In genomic region chr7:123452551-123452950, GRCm38 (mm10) we compare ENCODE assay signal across 31 mouse cellular contexts. TPM values are rescaled to one million over a fixed set of nuclear protein-coding genes. Genes with fewer than 3 reads are reported as not detected.
DNase-seq lines count a peak whose midpoint lies in the region; ATAC-seq and TF ChIP-seq lines count a peak whose summit lies in the region.
"Had no signal": no experiment of that assay in that cellular context is flagged by ENCODE, and none has a peak within 500 bp of the region (broad histone marks: within the 10 kb centered on the region; RNA-seq: fewer than 3 reads in every experiment).

No protein-coding gene starts in this region.

- intact Hi-C loops in left cerebral cortex, postnatal 36 days (cut with DNase I), result no loop called here

- DNase-seq in forebrain, embryonic 10.5 days (ENCODE audit: extremely low spot score, low spot score), result peak; percentile 7
- peak; percentile 51 for DNase-seq in kidney, adult 11 months
- DNase-seq in liver, postnatal 0 days, result no peak
- no peak for DNase-seq in liver
- no peak for DNase-seq in left cerebral cortex, postnatal 36 days (ENCODE audit: low spot score in 2 of 2)
- no peak for DNase-seq in frontal cortex, postnatal 36 days (ENCODE audit: low spot score in 2 of 2)
- DNase-seq: adrenal gland, postnatal 10 days; cerebellum, adult 18-20 months; cerebellum, postnatal 14 days; layer of hippocampus, postnatal 36 days; lung, adult 18-20 months; lung, postnatal 10 days; right cerebral cortex, postnatal 4 days; thymus, adult 18-20 months; thymus, postnatal 4 days had no signal

- no peak overlapping the region for H3K27ac ChIP-seq in forebrain, embryonic 10.5 days
- no peak overlapping the region for H3K27ac ChIP-seq in forebrain, embryonic 16.5 days (ENCODE audit: low read length)
- no peak overlapping the region for H3K27ac ChIP-seq in kidney, embryonic 14.5 days (ENCODE audit: low read depth, low read length)
- peak overlapping the region; percentile 63 for H3K27ac ChIP-seq in liver, postnatal 0 days (ENCODE audit: low read depth)
- H3K27ac ChIP-seq: embryonic facial prominence, embryonic 12.5 days; forebrain, embryonic 12.5 days; hindbrain, embryonic 14.5 days; limb, embryonic 13.5 days; midbrain, embryonic 10.5 days had no signal

- no peak overlapping the region for H3K4me3 ChIP-seq in forebrain, embryonic 10.5 days
- H3K4me3 ChIP-seq in forebrain, embryonic 16.5 days (replicated peaks; ENCODE audit: low read length), result no peak overlapping the region
- H3K4me3 ChIP-seq in kidney, embryonic 14.5 days (ENCODE audit: low read length), result no peak overlapping the region
- H3K4me3 ChIP-seq in liver, postnatal 0 days (ENCODE audit: low read depth, low read length), result no peak overlapping the region
- H3K4me3 ChIP-seq: embryonic facial prominence, embryonic 12.5 days; forebrain, embryonic 12.5 days; limb, embryonic 13.5 days; midbrain, embryonic 10.5 days had no signal

- no peaks in the 10 kb centered on the region for H3K9me3 ChIP-seq in forebrain, embryonic 10.5 days
- no peaks in the 10 kb centered on the region for H3K9me3 ChIP-seq in forebrain, embryonic 16.5 days (ENCODE audit: control insufficient read depth, low read length)
- no peaks in the 10 kb centered on the region for H3K9me3 ChIP-seq in kidney, embryonic 14.5 days (ENCODE audit: control insufficient read depth, low read length)
- H3K9me3 ChIP-seq in liver, postnatal 0 days (ENCODE audit: low read length), result no peaks in the 10 kb centered on the region
- H3K9me3 ChIP-seq: embryonic facial prominence, embryonic 12.5 days; forebrain, embryonic 12.5 days; limb, embryonic 13.5 days; midbrain, embryonic 10.5 days had no signal

- H3K4me1 ChIP-seq in forebrain, embryonic 10.5 days, result no peaks in the 10 kb centered on the region
- H3K4me1 ChIP-seq in forebrain, embryonic 16.5 days (replicated peaks; ENCODE audit: control insufficient read depth, insufficient read depth, low read length), result no peaks in the 10 kb centered on the region
- H3K4me1 ChIP-seq in kidney, embryonic 14.5 days (ENCODE audit: control insufficient read depth, insufficient read depth, low read length), result no peaks in the 10 kb centered on the region
- peaks cover 18% of the 10 kb centered on the region for H3K4me1 ChIP-seq in liver, postnatal 0 days (ENCODE audit: insufficient read depth)
- H3K4me1 ChIP-seq: embryonic facial prominence, embryonic 12.5 days; forebrain, embryonic 12.5 days; limb, embryonic 13.5 days; midbrain, embryonic 10.5 days had no signal

- 85% methylated on average over 6 of the region's 6 CpGs for WGBS in forebrain, embryonic 10.5 days
- 87% methylated on average over 6 of the region's 6 CpGs for WGBS in forebrain, embryonic 16.5 days
- WGBS in kidney, embryonic 14.5 days, result 36% methylated on average over 6 of the region's 6 CpGs
- 55% methylated on average over 6 of the region's 6 CpGs for WGBS in liver, postnatal 0 days (ENCODE audit: insufficient replicate concordance)

- no peak for ATAC-seq in forebrain, embryonic 16.5 days
- ATAC-seq in kidney, embryonic 14.5 days (ENCODE audit: low FRiP score, low TSS enrichment), result no peak
- ATAC-seq in liver, postnatal 0 days, result peak; percentile 74
- ATAC-seq: activated CD4-positive, CD25-positive, alpha-beta regulatory T cell, adult 4 months; inflammation-experienced regulatory T-cells, adult 6 months had no signal

- no peak overlapping the region for H3K4me2 ChIP-seq in forebrain, embryonic 16.5 days (ENCODE audit: low read length)
- H3K4me2 ChIP-seq in kidney, embryonic 14.5 days (replicated peaks; ENCODE audit: low read depth, low read length), result no peak overlapping the region
- H3K4me2 ChIP-seq in liver, postnatal 0 days (ENCODE audit: low read depth, low read length), result no peak overlapping the region
- H3K4me2 ChIP-seq: embryonic facial prominence, embryonic 12.5 days; forebrain, embryonic 12.5 days; hindbrain, embryonic 14.5 days; limb, embryonic 13.5 days had no signal

- TF ChIP-seq CTCF in liver, postnatal 0 days (IDR thresholded peaks at IDR 0.05; ENCODE audit: low read depth), result no peak

- no peak for TF ChIP-seq EP300 in liver, postnatal 0 days (IDR thresholded peaks at IDR 0.05; ENCODE audit: low read depth)

- H3K36me3 ChIP-seq in forebrain, embryonic 10.5 days (replicated peaks), result no peaks in the 10 kb centered on the region
- no peaks in the 10 kb centered on the region for H3K36me3 ChIP-seq in forebrain, embryonic 16.5 days (ENCODE audit: control insufficient read depth, insufficient read depth)
- H3K36me3 ChIP-seq in kidney, embryonic 14.5 days (ENCODE audit: control insufficient read depth, insufficient read depth, low read length), result no peaks in the 10 kb centered on the region
- no peaks in the 10 kb centered on the region for H3K36me3 ChIP-seq in liver, postnatal 0 days (replicated peaks; ENCODE audit: insufficient read depth, low read length)
- H3K36me3 ChIP-seq: embryonic facial prominence, embryonic 12.5 days; forebrain, embryonic 12.5 days; limb, embryonic 13.5 days; midbrain, embryonic 10.5 days had no signal

- H3K9ac ChIP-seq in forebrain, embryonic 16.5 days (replicated peaks; ENCODE audit: low read depth, low read length), result no peak overlapping the region
- H3K9ac ChIP-seq in kidney, embryonic 14.5 days (ENCODE audit: low read depth, low read length), result no peak overlapping the region
- no peak overlapping the region for H3K9ac ChIP-seq in liver, postnatal 0 days (replicated peaks)
- H3K9ac ChIP-seq: embryonic facial prominence, embryonic 12.5 days; forebrain, embryonic 12.5 days; hindbrain, embryonic 14.5 days; limb, embryonic 13.5 days had no signal

- H3K27me3 ChIP-seq in forebrain, embryonic 10.5 days (ENCODE audit: poor library complexity, severe bottlenecking), result no peaks in the 10 kb centered on the region
- no peaks in the 10 kb centered on the region for H3K27me3 ChIP-seq in forebrain, embryonic 16.5 days (replicated peaks; ENCODE audit: control insufficient read depth, insufficient read depth, low read length)
- no peaks in the 10 kb centered on the region for H3K27me3 ChIP-seq in kidney, embryonic 14.5 days (ENCODE audit: control insufficient read depth, insufficient read depth, low read length)
- no peaks in the 10 kb centered on the region for H3K27me3 ChIP-seq in liver, postnatal 0 days (ENCODE audit: insufficient read depth, low read length)
- H3K27me3 ChIP-seq: embryonic facial prominence, embryonic 12.5 days; forebrain, embryonic 12.5 days; limb, embryonic 13.5 days had no signal

RNA-seq across cellular contexts. Expression of gene Aqp8, which starts 9.5 kb away (rescaled TPM):
- 0.32 and 0.78 TPM in 2 replicates for polyA plus RNA-seq in forebrain, embryonic 10.5 days (2016; fragmentation: Nextera tagmentation; extraction: Ambion mirVana)
- not detected in 2 replicates for polyA plus RNA-seq in forebrain, embryonic 16.5 days (2015; fragmentation: Nextera tagmentation; extraction: Ambion mirVana)
- not detected in 2 replicates for polyA plus RNA-seq in kidney, embryonic 14.5 days (2014; fragmentation: Nextera tagmentation; extraction: Ambion mirVana)
- 24.6 and 29.3 TPM in 2 replicates for polyA plus RNA-seq in liver, postnatal 0 days (2015; fragmentation: Nextera tagmentation; extraction: Ambion mirVana)
- total RNA-seq in left cerebral cortex, postnatal 36 days (2021), result not detected
- total RNA-seq: gastrocnemius, adult 8-10 months; granulocyte monocyte progenitor cell, adult 5-6 weeks; layer of hippocampus, adult 8-10 months; layer of hippocampus, postnatal 36 days; left cerebral cortex, postnatal 10 days; midbrain, postnatal 0 days had no signal
- polyA plus RNA-seq: activated CD4-positive, CD25-positive, alpha-beta regulatory T cell, adult 4 months; hindbrain, embryonic 14.5 days; inflammation-experienced regulatory T-cells, adult 6 months; limb, embryonic 13.5 days; midbrain, postnatal 0 days; neural tube, embryonic 14.5 days; stomach, embryonic 14.5 days had no signal

RNA-seq across cellular contexts. Expression of gene Zkscan2, which starts 47.7 kb away (rescaled TPM):
- 4.6 and 5.0 TPM in 2 replicates for polyA plus RNA-seq in forebrain, embryonic 10.5 days (2016; fragmentation: Nextera tagmentation; extraction: Ambion mirVana)
- polyA plus RNA-seq in forebrain, embryonic 16.5 days (2015; fragmentation: Nextera tagmentation; extraction: Ambion mirVana), result 10.0 and 12.8 TPM in 2 replicates
- polyA plus RNA-seq in kidney, embryonic 14.5 days (2014; fragmentation: Nextera tagmentation; extraction: Ambion mirVana), result 2.4 and 5.0 TPM in 2 replicates
- polyA plus RNA-seq in liver, postnatal 0 days (2015; fragmentation: Nextera tagmentation; extraction: Ambion mirVana), result 0.05 TPM in 1 of 2 replicates, not detected in the other
- total RNA-seq in left cerebral cortex, postnatal 36 days (2021), result 10 to 100 TPM; 16.4 to 24.7 TPM
- polyA plus RNA-seq: inflammation-experienced regulatory T-cells, adult 6 months had no signal

Comparison
In these comparisons a context has a peak if more than half of its experiments do, and no peak if none do; other contexts are left out.
1. DNase-seq: peak in forebrain, embryonic 10.5 days (single experiment) and kidney, adult 11 months (single experiment); none in liver, postnatal 0 days (single experiment), liver (single experiment), left cerebral cortex, postnatal 36 days (0 of 2) and frontal cortex, postnatal 36 days (0 of 2).
2. RNA of gene Aqp8, which starts 9.5 kb away (polyA plus RNA-seq): 24.6 to 29.3 TPM in liver, postnatal 0 days; 0.32 to 0.78 TPM in forebrain, embryonic 10.5 days, not detected in kidney, embryonic 14.5 days and not detected in forebrain, embryonic 16.5 days; every median in the first group is over 10 times any median in the second.